Mouse (Mus musculus) adipocyte (in vitro differentiated cells): ENCODE measurements around the gene Ctcf.

Source experiments
- DNase-seq: peaks from one replicate; pipeline ENCODE4 v3.0.0-alpha.2; 2016; ENCODE audit warnings: low spot score

Gene Ctcf

DNA sequence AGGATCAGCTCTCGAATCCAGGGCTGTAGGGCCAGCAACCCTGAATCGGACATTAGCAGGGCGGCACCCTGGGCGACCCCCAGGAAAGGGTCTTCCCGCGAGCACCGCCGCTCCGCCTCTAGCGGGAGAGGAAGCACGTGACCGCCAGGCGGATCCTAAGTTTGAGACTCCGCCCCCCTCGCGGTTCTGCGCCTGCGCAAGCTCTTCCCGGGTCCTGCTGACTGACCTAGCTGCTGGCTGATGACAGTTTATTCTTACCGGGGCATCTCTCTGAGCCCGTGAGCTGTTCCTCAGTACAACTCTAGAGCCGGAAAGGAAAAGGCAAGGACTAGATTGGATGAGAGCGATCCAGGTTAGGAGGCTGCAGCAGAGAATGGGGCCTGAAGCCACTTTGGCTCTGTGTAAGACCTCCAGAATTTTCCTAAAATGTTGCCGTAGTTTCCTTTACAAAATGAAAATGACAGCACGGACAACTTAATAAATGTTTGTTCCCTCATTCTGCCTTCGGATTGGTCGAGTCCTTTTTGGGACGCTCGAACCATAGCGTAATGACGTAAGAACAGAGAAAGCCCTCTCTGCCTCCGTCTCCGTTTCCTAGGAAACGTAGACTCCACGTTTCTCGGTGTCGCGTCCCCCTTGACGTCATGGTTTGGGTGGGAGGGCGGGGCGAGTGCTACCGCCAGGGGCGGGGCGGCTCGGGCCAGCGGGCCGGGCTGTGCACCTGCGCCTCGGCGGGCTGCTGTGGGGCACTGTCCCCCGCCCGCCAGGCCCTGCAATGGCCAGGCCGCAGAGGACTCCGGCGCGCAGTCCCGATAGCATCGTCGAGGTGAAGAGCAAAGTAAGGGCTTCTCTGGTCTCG, 64.8 kb downstream of the Ctcf start, which contains the start of the genes Acd and Pard6a:
TSS of gene Acd (minus strand) at position 137 of the 859 bp plus-strand sequence.
TSS of gene Pard6a (plus strand) at position 183 of the 859 bp plus-strand sequence.
- peak; percentile 94 for DNase-seq

DNA sequence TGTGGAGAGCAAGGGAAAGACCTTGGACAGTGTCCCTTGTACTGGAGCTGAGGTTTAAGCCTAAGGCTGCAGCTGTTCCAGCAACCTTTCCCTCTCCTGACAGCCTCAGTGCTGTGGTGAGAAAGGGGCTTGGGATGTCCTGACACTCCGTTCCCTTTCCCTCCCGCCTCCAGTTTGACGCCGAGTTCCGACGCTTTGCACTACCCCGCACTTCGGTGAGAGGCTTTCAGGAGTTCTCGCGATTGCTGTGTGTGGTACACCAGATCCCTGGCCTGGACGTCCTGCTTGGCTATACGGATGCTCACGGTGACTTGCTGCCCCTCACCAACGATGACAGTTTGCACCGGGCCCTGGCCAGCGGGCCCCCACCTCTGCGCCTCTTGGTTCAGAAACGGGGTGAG, 65.6 kb downstream of the Ctcf start:
- no peak for DNase-seq

DNA sequence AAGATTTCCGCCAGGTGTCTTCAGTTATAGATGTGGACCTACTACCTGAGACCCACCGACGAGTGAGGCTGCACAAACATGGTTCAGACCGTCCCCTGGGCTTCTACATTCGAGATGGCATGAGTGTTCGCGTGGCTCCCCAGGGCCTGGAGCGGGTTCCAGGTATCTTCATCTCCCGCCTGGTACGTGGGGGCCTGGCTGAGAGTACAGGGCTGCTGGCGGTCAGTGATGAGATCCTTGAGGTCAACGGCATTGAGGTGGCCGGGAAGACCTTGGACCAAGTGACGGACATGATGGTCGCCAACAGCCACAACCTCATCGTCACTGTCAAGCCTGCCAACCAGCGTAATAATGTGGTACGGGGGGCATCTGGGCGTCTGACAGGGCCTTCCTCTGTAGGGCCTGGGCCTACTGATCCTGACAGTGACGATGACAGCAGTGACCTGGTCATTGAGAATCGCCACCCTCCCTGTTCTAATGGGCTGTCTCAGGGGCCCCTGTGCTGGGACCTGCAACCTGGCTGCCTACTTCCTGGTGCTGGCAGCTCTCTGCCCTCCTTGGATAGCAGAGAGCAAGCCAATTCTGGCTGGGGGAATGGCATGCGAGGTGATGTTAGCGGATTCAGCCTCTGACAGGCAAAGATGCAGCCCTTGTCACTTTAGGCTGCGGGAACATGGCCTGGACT, 66.5 kb downstream of the Ctcf start:
- DNase-seq = no peak

DNA sequence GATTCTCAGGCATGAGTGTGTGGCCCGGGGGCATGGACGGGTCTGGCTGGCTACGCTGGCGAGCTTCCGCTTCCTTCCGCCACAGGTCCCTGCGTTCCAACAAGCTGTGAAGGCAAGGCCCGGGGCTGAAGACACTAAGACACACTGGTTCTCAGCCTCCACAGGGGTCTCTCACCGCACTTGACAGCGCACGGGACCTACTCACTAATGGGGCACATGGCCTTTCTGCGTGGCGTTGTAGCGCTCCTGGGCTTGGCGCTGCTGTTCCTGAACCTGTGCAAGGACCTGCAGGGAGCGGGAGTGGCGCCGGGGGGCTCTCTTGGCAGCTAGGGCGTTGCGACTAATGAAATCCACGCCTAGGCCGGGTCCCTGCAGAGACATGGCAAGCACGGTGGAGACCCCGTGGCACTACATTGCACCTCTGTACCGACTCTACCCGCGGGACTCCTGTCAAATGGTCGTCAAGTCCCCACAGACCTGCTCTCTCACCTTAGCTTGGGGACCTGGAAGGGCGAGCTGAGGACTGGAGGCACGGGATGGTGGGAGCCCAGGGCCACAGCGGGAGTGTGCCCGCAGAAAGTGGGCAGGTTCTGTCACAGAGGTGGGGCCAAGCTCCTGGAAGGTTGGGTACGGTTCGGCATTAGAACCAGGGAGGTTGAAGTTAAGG, 67.9 kb downstream of the Ctcf start:
- DNase-seq = no peak

DNA sequence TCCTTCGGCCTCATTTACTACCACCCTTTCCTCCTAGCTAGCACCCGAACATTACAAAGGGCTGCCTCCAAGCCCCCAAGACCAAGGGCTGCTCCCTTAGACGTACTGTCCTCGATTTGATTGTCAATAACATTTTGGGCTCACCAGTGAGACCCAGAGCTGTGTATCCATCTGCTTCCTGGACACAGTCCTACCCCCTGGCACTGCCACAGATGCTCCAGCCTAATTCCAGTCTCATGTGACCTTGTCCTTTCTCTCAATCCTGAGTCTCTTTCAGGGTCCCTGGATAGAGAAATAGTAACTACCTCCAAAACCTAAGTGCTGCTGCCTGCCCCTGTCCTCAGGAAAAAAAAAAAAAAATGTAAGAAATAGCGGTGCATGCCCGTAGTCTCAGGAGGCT, 68.6 kb downstream of the Ctcf start:
- DNase-seq = no peak

DNA sequence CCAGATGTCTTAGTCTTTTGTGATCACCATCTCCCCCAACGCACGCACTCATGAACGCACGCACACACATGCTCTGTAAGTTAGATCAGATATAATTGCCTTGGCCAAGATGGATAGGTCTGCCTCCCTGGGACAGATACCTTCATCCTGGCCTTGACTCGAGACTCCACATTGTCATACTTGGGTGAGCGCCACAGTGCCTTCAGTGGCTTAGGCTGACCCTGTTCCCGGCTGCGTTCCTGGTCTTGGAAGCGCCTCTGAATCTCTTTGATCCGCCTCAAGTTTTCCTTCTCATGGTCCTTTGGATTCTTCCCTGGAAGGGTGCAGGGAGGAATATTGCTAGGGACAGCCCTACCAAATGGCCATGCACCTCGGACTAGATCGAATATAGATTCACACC, 70.1 kb downstream of the Ctcf start:
- DNase-seq = no peak

DNA sequence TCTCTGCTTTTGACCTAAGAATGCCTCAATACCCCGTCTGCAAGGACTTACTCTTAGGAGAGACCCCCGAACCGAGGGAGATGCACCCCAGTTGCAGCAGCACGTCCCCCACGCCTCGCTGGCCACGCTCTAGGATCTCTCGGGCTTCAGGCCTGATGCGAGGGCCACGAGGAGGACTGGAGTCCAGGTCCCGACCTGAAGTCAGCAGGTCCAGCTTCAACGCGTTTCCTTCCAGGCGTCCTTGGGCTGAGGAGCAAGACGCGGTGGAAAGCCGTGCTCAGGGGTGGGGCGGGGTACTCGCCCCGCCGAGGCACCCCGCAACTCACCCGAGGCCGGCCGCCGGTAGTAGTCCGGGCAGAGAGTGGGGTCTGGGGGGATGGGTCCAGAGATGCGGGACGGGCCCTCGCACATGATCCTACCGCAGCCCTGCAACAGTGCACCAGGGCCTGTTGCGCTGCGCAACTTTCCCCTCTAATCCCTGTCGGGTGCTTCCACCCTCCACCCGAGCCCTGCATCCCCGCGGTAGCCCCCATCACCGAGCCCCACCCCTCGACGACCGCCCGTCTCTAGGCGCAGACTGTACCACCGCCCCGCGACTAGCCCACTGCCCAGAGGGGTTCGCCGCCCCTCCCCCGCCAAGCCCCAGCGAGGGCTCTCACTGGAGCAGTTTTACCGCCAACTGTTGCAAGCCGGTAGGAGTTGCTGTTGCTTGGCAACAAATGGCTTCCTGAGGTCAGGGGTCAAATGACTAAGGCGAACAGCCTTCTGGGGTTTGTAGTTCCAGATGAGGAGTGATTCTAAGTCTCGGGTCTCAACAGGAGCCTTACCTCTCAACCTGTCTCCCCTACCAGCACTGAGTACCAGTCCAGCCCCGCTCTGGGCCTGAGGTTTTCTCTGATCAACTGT, 71.4 kb downstream of the Ctcf start, which contains the start of the genes 4933405L10Rik and Enkd1:
TSS of gene 4933405L10Rik (plus strand) at position 158 of the 906 bp plus-strand sequence.
TSS of gene Enkd1 (minus strand) at position 713 of the 906 bp plus-strand sequence.
- peak; percentile 89 for DNase-seq

DNA sequence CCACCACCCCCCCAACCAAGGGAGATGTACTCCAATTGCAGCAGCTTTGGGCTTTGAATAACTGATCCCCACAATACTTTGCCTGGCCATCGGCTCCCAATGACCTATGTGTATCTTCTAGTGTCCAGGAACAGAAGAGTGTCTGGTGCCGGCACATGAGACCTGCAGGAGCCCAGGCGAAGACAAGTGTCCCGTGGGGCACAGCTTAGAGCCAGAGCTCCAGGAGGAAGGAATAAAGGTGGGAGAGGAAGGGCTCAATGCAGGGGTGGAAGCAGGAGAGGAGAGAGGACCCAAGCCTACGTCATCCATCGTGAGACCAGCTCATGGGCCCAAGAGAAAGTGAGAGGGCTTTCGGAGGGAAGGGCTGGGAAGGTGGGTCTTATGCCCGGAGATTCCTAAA, 72.3 kb downstream of the Ctcf start:
- DNase-seq = no peak

DNA sequence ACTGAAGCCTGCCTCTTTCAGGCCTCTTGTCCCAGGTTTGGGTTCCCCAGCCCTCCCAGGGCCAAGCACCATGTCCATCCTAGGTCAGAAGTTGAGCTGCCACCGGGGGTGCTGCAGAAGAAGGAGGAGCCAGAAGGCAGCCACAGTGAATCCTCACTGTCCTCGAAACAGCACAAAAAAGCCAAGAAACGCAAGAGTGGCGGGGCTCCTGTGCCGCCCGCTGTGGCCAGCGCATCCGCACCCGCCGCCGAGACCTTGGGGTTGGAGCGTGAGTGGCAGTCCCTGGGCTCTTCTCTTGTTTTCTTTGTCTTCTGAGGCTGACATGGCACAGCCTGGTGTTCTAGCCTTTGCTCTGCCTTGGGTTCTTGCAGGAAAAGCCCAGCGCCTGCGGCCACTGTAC, 72.9 kb downstream of the Ctcf start:
- DNase-seq = no peak

DNA sequence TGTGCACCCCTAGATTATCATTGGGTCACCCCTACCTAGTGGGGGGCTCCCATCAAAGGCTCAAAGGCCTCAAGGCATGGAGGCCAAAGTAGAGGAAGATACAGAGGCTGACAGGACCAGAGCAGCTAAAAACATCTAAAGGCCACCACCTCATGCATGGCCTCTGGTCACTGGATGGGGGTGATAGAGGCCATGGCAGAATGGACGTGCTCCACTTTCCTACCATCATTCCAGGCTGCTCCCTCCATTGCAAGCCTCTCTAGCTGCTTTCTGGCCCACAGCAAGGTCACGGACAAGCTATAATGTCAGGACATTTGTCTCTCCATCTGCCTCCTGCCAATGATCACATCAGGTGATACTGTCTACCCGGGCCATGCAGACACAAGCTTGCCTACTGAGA, 75.9 kb downstream of the Ctcf start:
- DNase-seq = no peak

DNA sequence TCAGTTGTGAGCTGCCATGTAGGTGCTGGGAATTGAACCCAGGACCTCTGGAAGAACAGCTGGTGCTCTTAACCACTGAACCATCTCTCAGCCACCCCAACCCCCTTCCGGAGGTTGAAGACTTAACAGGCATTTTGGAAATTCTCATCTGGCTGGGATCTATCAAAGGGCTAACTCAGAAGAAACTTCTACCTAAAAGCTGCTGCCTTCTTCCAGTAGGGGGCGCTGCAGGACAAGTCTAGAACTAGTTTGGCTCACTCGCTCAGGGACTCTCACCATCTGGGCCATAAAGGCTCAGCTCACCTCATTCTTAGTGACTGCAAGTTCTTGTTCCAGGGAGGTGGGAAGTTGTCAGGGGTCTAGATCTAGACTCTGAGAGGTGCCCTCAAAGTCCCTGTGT, 77.8 kb downstream of the Ctcf start:
- peak; percentile 96 for DNase-seq

DNA sequence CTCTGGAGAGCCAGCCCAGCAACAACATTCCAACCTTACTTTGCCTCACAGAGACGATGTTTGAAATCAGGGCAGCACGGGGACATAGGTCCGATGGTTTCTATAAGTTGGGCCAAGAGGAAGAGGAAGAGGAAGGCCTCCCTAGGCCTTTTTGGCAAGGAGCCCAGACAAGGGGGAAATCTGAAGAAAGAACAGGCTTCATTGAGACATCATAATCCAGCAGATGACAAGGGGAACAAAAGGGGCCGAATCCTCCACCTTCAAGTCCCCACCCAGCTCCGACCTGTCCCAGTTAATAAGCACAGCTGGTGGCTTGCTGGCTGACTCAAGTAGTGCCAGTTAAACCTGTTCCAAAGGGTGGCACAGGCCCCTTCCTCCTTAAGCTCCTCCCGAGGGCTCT, 78.7 kb downstream of the Ctcf start:
- DNase-seq = no peak

DNA sequence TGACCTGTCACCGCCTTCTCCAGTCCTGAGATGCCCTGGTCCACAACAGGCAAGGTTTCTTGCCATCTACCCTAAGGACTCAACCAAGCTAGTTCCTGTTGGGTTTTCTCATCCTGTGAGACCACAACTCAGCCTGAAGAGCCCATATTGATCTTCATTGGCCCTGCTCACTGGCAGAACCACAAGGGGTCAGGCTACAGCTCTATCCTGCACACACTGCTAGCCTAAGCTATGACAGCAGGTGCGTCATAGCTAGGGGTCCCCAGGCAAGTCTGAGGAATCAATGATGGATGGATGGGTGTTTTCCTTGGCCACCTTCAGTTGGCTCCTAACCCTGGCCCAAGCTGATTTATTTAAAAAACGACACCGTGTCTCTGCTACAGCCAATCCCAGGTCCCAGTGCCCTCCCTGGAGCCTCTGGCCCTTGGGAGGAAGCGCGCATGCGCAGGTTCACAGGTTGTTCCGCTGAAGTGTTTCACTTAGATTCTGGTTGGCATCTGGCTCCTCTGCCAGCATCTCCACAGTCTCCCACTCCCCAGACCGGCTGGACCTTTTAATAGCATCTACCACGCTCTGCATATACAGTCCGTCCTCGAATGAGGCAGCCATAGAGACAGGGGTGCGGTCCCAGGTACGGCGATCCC, 80.1 kb downstream of the Ctcf start:
- no peak for DNase-seq

DNA sequence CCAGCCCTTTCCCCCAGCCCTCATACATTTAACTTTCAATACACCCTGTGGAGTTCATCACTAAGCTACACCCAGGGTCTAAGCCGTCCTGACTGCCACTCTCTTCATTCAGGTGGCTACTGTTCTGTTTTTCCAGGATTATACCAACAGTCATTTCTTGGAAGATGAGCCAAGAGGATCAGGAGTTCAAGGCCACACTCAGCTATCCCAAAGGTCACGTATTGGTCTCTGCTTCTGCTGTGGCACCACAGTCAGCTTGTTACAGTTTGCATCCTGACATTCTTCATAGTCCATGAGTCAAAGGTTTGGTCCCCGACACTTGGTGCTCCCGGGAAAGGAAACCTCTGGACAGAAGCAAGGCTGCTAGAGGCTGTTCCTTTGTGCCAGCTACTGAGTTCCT, 83.3 kb downstream of the Ctcf start:
- no peak for DNase-seq

DNA sequence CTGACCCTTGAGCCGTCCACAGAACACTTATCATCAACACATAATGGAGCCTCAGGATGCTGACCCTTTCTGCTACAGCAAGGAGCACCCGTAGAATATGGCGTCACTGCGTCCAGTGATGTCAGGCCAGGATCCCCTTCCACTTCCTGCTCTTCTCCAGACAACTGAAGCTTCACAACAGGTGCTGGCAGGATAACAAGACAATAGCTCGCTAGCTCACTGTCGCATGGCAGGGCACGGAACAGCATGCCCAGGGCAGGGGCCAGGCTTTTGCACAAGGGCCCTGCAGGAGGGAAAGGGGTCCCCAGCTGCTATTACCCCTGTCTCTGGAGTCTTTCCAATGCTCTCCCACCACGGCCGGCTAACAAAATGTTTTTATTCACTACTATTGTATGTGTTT, 86.5 kb downstream of the Ctcf start:
- DNase-seq = no peak

DNA sequence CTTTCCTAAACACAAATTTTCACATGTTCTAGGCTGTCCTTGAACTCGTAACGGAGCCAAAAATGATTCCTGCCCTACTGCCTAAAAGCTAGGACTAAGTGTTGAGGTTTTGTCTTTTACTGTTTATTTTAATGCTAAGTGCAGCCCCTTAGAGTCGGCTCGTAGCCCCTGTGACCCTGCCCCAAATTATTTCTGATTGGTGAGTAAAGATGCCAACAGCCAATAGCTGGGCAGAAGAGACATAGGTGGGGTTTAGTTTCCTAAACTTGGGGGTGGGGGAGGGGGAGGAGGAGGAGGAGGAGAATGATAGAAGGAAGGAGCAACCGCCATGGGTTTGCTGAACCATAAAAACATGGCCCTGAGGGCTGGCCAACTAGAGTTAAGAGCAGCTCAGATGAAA, 89.4 kb downstream of the Ctcf start:
- no peak for DNase-seq

DNA sequence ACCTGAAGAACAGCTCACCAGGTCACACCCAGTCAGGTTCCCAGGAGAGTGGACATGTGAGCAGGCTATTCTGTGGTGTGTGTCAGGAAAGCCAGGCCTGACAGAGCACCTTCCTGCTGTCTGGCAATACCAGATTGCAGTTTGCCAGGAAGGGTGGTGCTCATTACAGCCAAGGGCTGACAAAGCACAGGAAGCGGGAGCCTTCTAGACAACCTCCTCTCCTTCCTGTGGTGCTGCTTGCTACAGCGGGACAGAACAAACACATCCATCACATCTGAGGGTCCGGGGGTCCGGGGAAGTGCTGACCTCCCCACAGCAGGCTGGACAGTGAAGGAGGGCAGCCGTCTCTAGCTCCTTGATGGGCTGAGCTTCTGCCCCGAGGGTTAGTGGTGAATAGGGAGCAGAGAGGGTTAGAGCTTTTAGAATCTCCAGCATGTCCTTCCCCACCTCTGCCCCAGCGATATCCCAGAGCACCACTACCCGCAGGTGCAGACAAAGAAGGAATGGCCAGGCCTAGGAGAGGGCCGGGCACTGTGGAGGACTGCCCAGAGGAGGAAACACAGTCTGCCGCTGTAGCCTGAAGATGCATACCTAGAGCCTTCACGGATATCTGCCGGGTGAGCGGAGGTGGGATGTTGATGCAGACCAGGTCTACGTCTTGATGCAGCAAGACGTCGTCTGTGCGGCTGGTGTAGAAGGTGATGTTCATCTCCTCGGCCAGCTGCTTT, 91.2 kb downstream of the Ctcf start:
- DNase-seq = no peak

DNA sequence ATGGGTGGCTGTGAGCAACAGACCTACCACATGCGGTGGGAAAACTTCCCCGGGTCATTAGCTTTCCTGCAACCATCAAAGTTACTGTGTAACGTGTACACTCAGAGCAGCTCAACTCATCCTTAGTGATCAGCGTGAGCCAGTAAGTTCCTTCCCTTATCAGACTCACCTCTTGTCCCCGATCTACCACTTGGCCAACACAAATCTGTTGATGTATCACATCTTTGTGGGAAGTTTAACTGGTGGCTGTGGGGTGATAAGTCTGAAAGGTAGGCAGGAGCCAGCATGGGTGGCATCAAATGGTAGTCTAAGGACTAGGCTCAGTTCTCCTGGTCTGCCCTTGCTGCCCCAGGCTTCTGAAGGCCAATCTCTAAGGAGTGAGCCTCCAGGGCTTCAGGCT, 95.8 kb downstream of the Ctcf start:
- DNase-seq = no peak
